Mouse (Mus musculus) CH12.LX (cell line): ENCODE measurements at regions not wholly inside any gene's neighbourhood (a gene's known extent, or its start where the extent isn't known, plus 50 kb on each side); places are given as distances from the start of the nearest gene placed in this dataset.
"Not testable (repeated sequence)": the region's sequence is repeated elsewhere in the genome, so short reads cannot be mapped to it uniquely, and the experiment has no call there.

ENCODE experiments used
- BHLHE40 ChIP-seq: IDR thresholded peaks from 2 replicates; pipeline ENCODE4 v1.6.1; 2011; ENCODE audit warnings: mild to moderate bottlenecking, low read depth, low read length, improper control_type of control experiment
- CTCF ChIP-seq, 2 experiments: IDR thresholded peaks in 1 of 2; conservative IDR thresholded peaks in 1 of 2; 2 replicates each; pipeline ENCODE4 v1.5.1; 2011 to 2012; ENCODE audit warnings: low read depth in 2 of 2, low read length in 2 of 2, improper control_type of control experiment in 1 of 2, inconsistent platforms in 1 of 2, mild to moderate bottlenecking in 1 of 2, moderate library complexity in 1 of 2
- E2F4 ChIP-seq: IDR thresholded peaks from 2 replicates; pipeline ENCODE4 v1.6.1; 2011; ENCODE audit warnings: low read depth, low read length, improper control_type of control experiment; ENCODE audit not compliant: insufficient replicate concordance
- ELF1 ChIP-seq: IDR thresholded peaks from 2 replicates; pipeline ENCODE4 v1.6.1; 2014; ENCODE audit warnings: low read depth, mild to moderate bottlenecking, inconsistent platforms, low read length, improper control_type of control experiment
- EP300 ChIP-seq: IDR thresholded peaks from 2 replicates; pipeline ENCODE4 v1.6.1; 2011; ENCODE audit warnings: low read length, improper control_type of control experiment
- HCFC1 ChIP-seq: IDR thresholded peaks from 2 replicates; pipeline ENCODE4 v1.6.1; 2012; ENCODE audit warnings: low read depth, mild to moderate bottlenecking, inconsistent platforms, low read length, improper control_type of control experiment
- IRF4 ChIP-seq: IDR thresholded peaks from 2 replicates; pipeline ENCODE4 v1.6.1; 2014; ENCODE audit warnings: low read depth, mild to moderate bottlenecking, inconsistent platforms, low read length, improper control_type of control experiment
- JUND ChIP-seq: conservative IDR thresholded peaks from 2 replicates; pipeline ENCODE4 v1.6.1; 2011; ENCODE audit warnings: low read depth, low read length, improper control_type of control experiment
- MAFK ChIP-seq: IDR thresholded peaks from 2 replicates; pipeline ENCODE4 v1.6.1; 2011; ENCODE audit warnings: low read length, improper control_type of control experiment; ENCODE audit not compliant: insufficient replicate concordance
- POLR2A ChIP-seq: IDR thresholded peaks from 2 replicates; pipeline ENCODE4 v1.6.1; 2011; ENCODE audit warnings: low read depth, mild to moderate bottlenecking, improper control_type of control experiment, low read length
- SMC3 ChIP-seq: IDR thresholded peaks from 2 replicates; pipeline ENCODE4 v1.6.1; 2011; ENCODE audit warnings: low read depth, low read length, improper control_type of control experiment
- TBP ChIP-seq: conservative IDR thresholded peaks from 2 replicates; pipeline ENCODE4 v1.6.1; 2011; ENCODE audit warnings: low read depth, low read length, improper control_type of control experiment
- USF2 ChIP-seq: conservative IDR thresholded peaks from 2 replicates; pipeline ENCODE4 v1.6.1; 2011; ENCODE audit warnings: low read depth, low read length, improper control_type of control experiment

- not testable (repeated sequence) for TF ChIP-seq CTCF (conservative IDR thresholded peaks at IDR 0.05 in 1 of 2, IDR thresholded peaks at IDR 0.05 in 1 of 2; ENCODE audit: low read depth in 2 of 2, low read length in 2 of 2); POLR2A; JUND; SMC3; BHLHE40; EP300; E2F4; TBP; HCFC1; ELF1; USF2; IRF4; MAFK
Measured at GRCm38 (mm10) chr10:49908126-49908525, 119.6 kb upstream of the Grik2 start.
